Mouse (Mus musculus) MEL (cell line): ENCODE data around the gene Zdhhc4. TPM values are rescaled to one million over a fixed set of nuclear protein-coding genes. Genes with fewer than 3 reads are reported as not detected.

Experiments used
- DNase-seq: peaks from one replicate; pipeline ENCODE4 v3.0.0; 2011; ENCODE audit warnings: low read depth, low spot score
- H3K27ac ChIP-seq: 2 replicates; pipeline ENCODE4 v1.5.1; 2012; ENCODE audit warnings: low read depth, mild to moderate bottlenecking, control low read depth, low read length, moderate library complexity; ENCODE audit not compliant: control insufficient read depth
- H3K27me3 ChIP-seq, 2 experiments: fragments of 150-350 bp in 1 of 2; sonication (generic) in 1 of 2; 2 replicates each; pipeline ENCODE4 v1.6.1; 2012; ENCODE audit warnings: low read length in 2 of 2, mild to moderate bottlenecking in 2 of 2, improper control_type of control experiment in 1 of 2, moderate library complexity in 1 of 2; ENCODE audit not compliant: insufficient read depth in 2 of 2, control insufficient read depth in 1 of 2
- H3K36me3 ChIP-seq, 2 experiments: 2 replicates each; pipeline ENCODE4 v1.6.1; 2012 to 2014; ENCODE audit warnings: low read length in 2 of 2, improper control_type of control experiment in 1 of 2, inconsistent platforms in 1 of 2, mild to moderate bottlenecking in 1 of 2; ENCODE audit not compliant: insufficient read depth in 2 of 2, control insufficient read depth in 1 of 2
- H3K4me1 ChIP-seq, 2 experiments: fragments of 150-350 bp in 1 of 2; sonication (generic) in 1 of 2; 2 replicates each; pipeline ENCODE4 v1.6.1; 2012; ENCODE audit warnings: low read length in 2 of 2, improper control_type of control experiment in 1 of 2, mild to moderate bottlenecking in 1 of 2; ENCODE audit not compliant: insufficient read depth in 2 of 2, control insufficient read depth in 1 of 2
- H3K4me3 ChIP-seq, 2 experiments: fragments of 150-350 bp in 1 of 2; sonication (generic) in 1 of 2; 2 replicates each; pipeline ENCODE4 v1.5.1; 2012; ENCODE audit warnings: low read depth in 2 of 2, low read length in 2 of 2, mild to moderate bottlenecking in 2 of 2, moderate library complexity in 2 of 2, control low read depth in 1 of 2, improper control_type of control experiment in 1 of 2; ENCODE audit not compliant: control insufficient read depth in 1 of 2, insufficient read depth in 1 of 2
- H3K79me2 ChIP-seq: 2 replicates; pipeline ENCODE4 v1.6.1; 2012; ENCODE audit warnings: mild to moderate bottlenecking, low read length, moderate library complexity; ENCODE audit not compliant: control insufficient read depth, poor library complexity, insufficient read depth
- H3K9ac ChIP-seq: 2 replicates; pipeline ENCODE4 v1.6.1; 2012; ENCODE audit warnings: low read depth, mild to moderate bottlenecking, control low read depth, low read length, moderate library complexity; ENCODE audit not compliant: control insufficient read depth, poor library complexity, severe bottlenecking
- H3K9me3 ChIP-seq: fragments of 150-350 bp; sonication (generic); replicated peaks from 2 replicates; pipeline ENCODE4 v1.6.1; 2012; ENCODE audit warnings: mild to moderate bottlenecking, low read length, improper control_type of control experiment, moderate library complexity; ENCODE audit not compliant: insufficient read depth
- CHD2 ChIP-seq: IDR thresholded peaks from 2 replicates; pipeline ENCODE4 v1.6.1; 2011; ENCODE audit warnings: low read length, improper control_type of control experiment
- CTCF ChIP-seq, 3 experiments: IDR thresholded peaks in 2 of 3; conservative IDR thresholded peaks in 1 of 3; 2 replicates each; pipeline ENCODE4 v1.5.1; 2011 to 2012; ENCODE audit warnings: low read length in 3 of 3, low read depth in 2 of 3, mild to moderate bottlenecking in 2 of 3, improper control_type of control experiment in 1 of 3, inconsistent platforms in 1 of 3, mixed read lengths in 1 of 3, moderate library complexity in 1 of 3; ENCODE audit not compliant: control insufficient read depth in 1 of 3, insufficient read depth in 1 of 3, poor library complexity in 1 of 3, severe bottlenecking in 1 of 3
- ELF1 ChIP-seq: IDR thresholded peaks from 2 replicates; pipeline ENCODE4 v1.6.1; 2014; ENCODE audit warnings: low read depth, mild to moderate bottlenecking, inconsistent platforms, low read length, improper control_type of control experiment, moderate library complexity
- EP300 ChIP-seq, 2 experiments: IDR thresholded peaks; 2 replicates each; pipeline ENCODE4 v1.6.1; 2011; ENCODE audit warnings: improper control_type of control experiment in 2 of 2, low read length in 2 of 2, low read depth in 1 of 2, mild to moderate bottlenecking in 1 of 2
- ETS1 ChIP-seq: IDR thresholded peaks from 2 replicates; pipeline ENCODE4 v1.6.1; 2012; ENCODE audit warnings: low read depth, mild to moderate bottlenecking, inconsistent platforms, low read length, improper control_type of control experiment, moderate library complexity
- GATA1 ChIP-seq: IDR thresholded peaks from 2 replicates; pipeline ENCODE4 v1.6.1; 2011; ENCODE audit warnings: low read depth, low read length, improper control_type of control experiment
- HCFC1 ChIP-seq: IDR thresholded peaks from 2 replicates; pipeline ENCODE4 v1.6.1; 2012; ENCODE audit warnings: low read depth, mild to moderate bottlenecking, inconsistent platforms, low read length, improper control_type of control experiment, moderate library complexity
- JUND ChIP-seq: IDR thresholded peaks from 2 replicates; pipeline ENCODE4 v1.6.1; 2011; ENCODE audit warnings: low read depth, mild to moderate bottlenecking, improper control_type of control experiment, low read length
- KAT2A ChIP-seq: conservative IDR thresholded peaks from 2 replicates; pipeline ENCODE4 v1.6.1; 2012; ENCODE audit warnings: low read depth, low read length, improper control_type of control experiment, inconsistent platforms
- MAX ChIP-seq: IDR thresholded peaks from 2 replicates; pipeline ENCODE4 v1.6.1; 2011; ENCODE audit warnings: low read length, improper control_type of control experiment
- MEF2A ChIP-seq: IDR thresholded peaks from 2 replicates; pipeline ENCODE4 v1.6.1; 2014; ENCODE audit warnings: low read depth, mild to moderate bottlenecking, inconsistent platforms, low read length, improper control_type of control experiment; ENCODE audit not compliant: poor library complexity, insufficient replicate concordance, severe bottlenecking; ENCODE audit errors: extremely low read depth
- MXI1 ChIP-seq: IDR thresholded peaks from 2 replicates; pipeline ENCODE4 v1.6.1; 2011; ENCODE audit warnings: mild to moderate bottlenecking, low read depth, low read length, improper control_type of control experiment
- MYB ChIP-seq: IDR thresholded peaks from 2 replicates; pipeline ENCODE4 v1.6.1; 2011; ENCODE audit warnings: mild to moderate bottlenecking, low read depth, low read length, improper control_type of control experiment
- MYC ChIP-seq: IDR thresholded peaks from 2 replicates; pipeline ENCODE4 v1.6.1; 2011; ENCODE audit warnings: low read depth, mild to moderate bottlenecking, low read length, improper control_type of control experiment, moderate library complexity
- NRF1 ChIP-seq: IDR thresholded peaks from 2 replicates; pipeline ENCODE4 v1.6.1; 2014; ENCODE audit warnings: low read depth, mild to moderate bottlenecking, inconsistent platforms, low read length, improper control_type of control experiment, moderate library complexity; ENCODE audit not compliant: poor library complexity, insufficient read depth, severe bottlenecking
- RAD21 ChIP-seq: IDR thresholded peaks from 2 replicates; pipeline ENCODE4 v1.6.1; 2011; ENCODE audit warnings: mild to moderate bottlenecking, low read depth, low read length, improper control_type of control experiment
- SMC3 ChIP-seq: IDR thresholded peaks from 2 replicates; pipeline ENCODE4 v1.6.1; 2011; ENCODE audit warnings: low read depth, low read length, improper control_type of control experiment
- TAL1 ChIP-seq: IDR thresholded peaks from 2 replicates; pipeline ENCODE4 v1.6.1; 2012; ENCODE audit warnings: mild to moderate bottlenecking, inconsistent platforms, low read length, moderate library complexity, mixed read lengths
- UBTF ChIP-seq: IDR thresholded peaks from 2 replicates; pipeline ENCODE4 v1.6.1; 2012; ENCODE audit warnings: low read depth, mild to moderate bottlenecking, inconsistent platforms, low read length, improper control_type of control experiment, moderate library complexity, borderline replicate concordance; ENCODE audit not compliant: insufficient read depth
- USF2 ChIP-seq, 2 experiments: IDR thresholded peaks; 2 replicates each; pipeline ENCODE4 v1.6.1; 2011 to 2012; ENCODE audit warnings: improper control_type of control experiment in 2 of 2, low read length in 2 of 2, borderline replicate concordance in 1 of 2, inconsistent platforms in 1 of 2, low read depth in 1 of 2, mild to moderate bottlenecking in 1 of 2; ENCODE audit not compliant: insufficient read depth in 1 of 2
- ZKSCAN1 ChIP-seq: IDR thresholded peaks from 2 replicates; pipeline ENCODE4 v1.6.1; 2012; ENCODE audit warnings: low read depth, mild to moderate bottlenecking, inconsistent platforms, low read length, improper control_type of control experiment, moderate library complexity
- polyA plus RNA-seq, 2 experiments: library from polyadenylated mRNA; stranded (reverse) in 1 of 2; unstranded in 1 of 2; fragments of >175 nt in 1 of 2; fragments of >200 nt in 1 of 2; gene quantifications; 2 replicates each; pipeline versions ENCODE4 v1.2.1 to v1.2.4; 2012; ENCODE audit warnings: low replicate concordance in 2 of 2, low read depth in 1 of 2; ENCODE audit not compliant: insufficient read length in 2 of 2, insufficient read depth in 1 of 2, missing spikeins in 1 of 2
- total RNA-seq: library from RNA; depleted of rRNA; stranded (reverse); fragments of 300-350 nt; gene quantifications from 2 replicates; pipeline ENCODE4 v1.2.3, GENCODE M21; 2012

The Zdhhc4 gene
- total and polyA plus RNA-seq, 3 experiments: 17.6 to 62.1 TPM; not detected in 1

GRCm38 (mm10) chr5:143294862-143295261, 34.2 kb downstream of the Zdhhc4 start:
- H3K36me3 ChIP-seq: peaks cover 0 to under 1% of the 10 kb centered on the region in 2 experiments; a peak in 2 of 4 replicates
- H3K9me3 ChIP-seq: no peaks in the 10 kb centered on the region
- no peaks in the 10 kb centered on the region for H3K4me1 ChIP-seq
- H3K9ac ChIP-seq: no peak overlapping the region
- H3K27me3 ChIP-seq: no peaks in the 10 kb centered on the region
- H3K4me3 ChIP-seq: no peak overlapping the region
- no peaks in the 10 kb centered on the region for H3K79me2 ChIP-seq
- DNase-seq: no peak
- TF ChIP-seq CTCF (IDR thresholded peaks at IDR 0.05 in 2 of 3, conservative IDR thresholded peaks at IDR 0.05 in 1 of 3; ENCODE audit: control insufficient read depth in 1 of 3, insufficient read depth in 1 of 3, low read depth in 2 of 3, low read length in 3 of 3, poor library complexity in 1 of 3, severe bottlenecking in 1 of 3): peak; percentile 45 to 57 (median 55); a peak in 5 of 6 replicates
- peak; percentile 36 for TF ChIP-seq SMC3
- TF ChIP-seq NRF1: no peak
- H3K27ac ChIP-seq: no peak overlapping the region

GRCm38 (mm10) chr5:143293404-143293803, 35.7 kb downstream of the Zdhhc4 start, which contains the start of gene Zfp853:
Zfp853 (minus strand) TSS chr5:143293623.
- Histone ChIP-seq H3K27me3 (no peaks in the 10 kb centered on the region), H3K9ac (no peak within 1 kb of the TSS)
- no peak for TF ChIP-seq CTCF (IDR thresholded peaks at IDR 0.05 in 2 of 3, conservative IDR thresholded peaks at IDR 0.05 in 1 of 3; ENCODE audit: control insufficient read depth in 1 of 3, insufficient read depth in 1 of 3, low read depth in 2 of 3, low read length in 3 of 3, poor library complexity in 1 of 3, severe bottlenecking in 1 of 3)
- no peak for TF ChIP-seq ELF1
- no peak for TF ChIP-seq TAL1
- TF ChIP-seq MEF2A: no peak
- no peak for TF ChIP-seq SMC3
- no peak for TF ChIP-seq UBTF
- TF ChIP-seq GATA1: no peak
- TF ChIP-seq ZKSCAN1: no peak
- TF ChIP-seq KAT2A: no peak
- TF ChIP-seq RAD21: no peak
- no peak for TF ChIP-seq ETS1
- TF ChIP-seq HCFC1: no peak
- no peak for TF ChIP-seq EP300 (IDR thresholded peaks at IDR 0.05; ENCODE audit: low read depth in 1 of 2, low read length in 2 of 2)
- TF ChIP-seq JUND: no peak
- no peak for TF ChIP-seq MAX
- TF ChIP-seq MXI1: no peak
- TF ChIP-seq MYC: no peak
- TF ChIP-seq USF2 (IDR thresholded peaks at IDR 0.05; ENCODE audit: borderline replicate concordance in 1 of 2, insufficient read depth in 1 of 2, low read depth in 1 of 2, low read length in 2 of 2): no peak
- no peak for TF ChIP-seq CHD2
- TF ChIP-seq MYB: no peak

More at GRCm38 (mm10) chr5:143293404-143293803, 35.7 kb downstream of the Zdhhc4 start, which contains the start of gene Zfp853:
- no peaks in the 10 kb centered on the region for H3K79me2 ChIP-seq
- no peak within 1 kb of the TSS for H3K27ac ChIP-seq
- H3K9me3 ChIP-seq: no peaks in the 10 kb centered on the region
- DNase-seq: no peak
- H3K4me1 ChIP-seq: no peaks in the 10 kb centered on the region
- H3K36me3 ChIP-seq: no peaks in the 10 kb centered on the region
- no peak within 1 kb of the TSS for H3K4me3 ChIP-seq
